Mouse (Mus musculus) frontal cortex, postnatal 10 days (tissue): Measurements from ENCODE around the gene Ptprn2.
A peak's percentile ranks its signal among the peaks of the same experiment; 100 is the strongest.

Experiments used
- DNase-seq, 2 experiments: peaks; one replicate each; pipeline ENCODE4 v3.0.0; 2022; ENCODE audit warnings: low spot score in 2 of 2, mixed read lengths in 1 of 2

Ptprn2 gene

GRCm38 (mm10) chr12:117214919-117215318 lies 729.4 kb downstream of the Ptprn2 start:
- DNase-seq = peak; percentile 28 to 41

- no peak for DNase-seq
Observed at GRCm38 (mm10) chr12:117221909-117222308, 736.4 kb downstream of the Ptprn2 start.

- no peak for DNase-seq
Observed at GRCm38 (mm10) chr12:117224036-117224435, 738.5 kb downstream of the Ptprn2 start.

GRCm38 (mm10) chr12:117227236-117227635 lies 741.7 kb downstream of the Ptprn2 start:
- DNase-seq = no peak

- no peak for DNase-seq
Observed at GRCm38 (mm10) chr12:117229442-117229841, 743.9 kb downstream of the Ptprn2 start.

GRCm38 (mm10) chr12:117230282-117230681 lies 744.8 kb downstream of the Ptprn2 start:
- DNase-seq = no peak

- no peak for DNase-seq
Observed at GRCm38 (mm10) chr12:117231850-117232249, 746.3 kb downstream of the Ptprn2 start.

GRCm38 (mm10) chr12:117235114-117235513 lies 749.6 kb downstream of the Ptprn2 start:
- no peak for DNase-seq

- DNase-seq = no peak
Observed at GRCm38 (mm10) chr12:117236020-117236734, 750.7 kb downstream of the Ptprn2 start.

- DNase-seq = no peak
Observed at GRCm38 (mm10) chr12:117236981-117237380, 751.5 kb downstream of the Ptprn2 start.

- DNase-seq = no peak
Observed at GRCm38 (mm10) chr12:117239927-117240715, 754.6 kb downstream of the Ptprn2 start.

GRCm38 (mm10) chr12:117242181-117242580 lies 756.7 kb downstream of the Ptprn2 start:
- DNase-seq = no peak

- DNase-seq = no peak
Observed at GRCm38 (mm10) chr12:117245885-117246478, 760.5 kb downstream of the Ptprn2 start.

GRCm38 (mm10) chr12:117250465-117250864 lies 764.9 kb downstream of the Ptprn2 start:
- DNase-seq = no peak

- no peak for DNase-seq
Observed at GRCm38 (mm10) chr12:117251663-117252425, 766.3 kb downstream of the Ptprn2 start.

- DNase-seq = no peak
Observed at GRCm38 (mm10) chr12:117252426-117252779, 766.9 kb downstream of the Ptprn2 start.

GRCm38 (mm10) chr12:117254356-117254755 lies 768.8 kb downstream of the Ptprn2 start:
- DNase-seq = no peak

- DNase-seq = no peak
Observed at GRCm38 (mm10) chr12:117255325-117255724, 769.8 kb downstream of the Ptprn2 start.

- DNase-seq = no peak
Observed at GRCm38 (mm10) chr12:117255776-117256342, 770.3 kb downstream of the Ptprn2 start.

GRCm38 (mm10) chr12:117256849-117257204 lies 771.3 kb downstream of the Ptprn2 start:
- no peak for DNase-seq

GRCm38 (mm10) chr12:117257205-117257920 lies 771.8 kb downstream of the Ptprn2 start:
- DNase-seq = no peak
